Mouse (Mus musculus) C2C12 (cell line): ENCODE measurements around the gene Tmem186.

Source experiments
- CEBPB ChIP-seq: IDR thresholded peaks from one replicate; pipeline ENCODE4 v1.6.1; 2011; ENCODE audit warnings: low read depth, mild to moderate bottlenecking, control low read depth, moderate library complexity
- CTCF ChIP-seq: IDR thresholded peaks from one replicate; pipeline ENCODE4 v1.5.1; 2011; ENCODE audit not compliant: control insufficient read depth, insufficient read depth, insufficient read length
- MYOD1 ChIP-seq: IDR thresholded peaks from one replicate; pipeline ENCODE4 v1.6.1; 2011; ENCODE audit warnings: low read depth; ENCODE audit not compliant: control insufficient read depth, insufficient read length
- MYOG ChIP-seq: IDR thresholded peaks from one replicate; pipeline ENCODE4 v1.6.1; 2011; ENCODE audit not compliant: control insufficient read depth, insufficient read length; ENCODE audit errors: extremely low read depth
- USF1 ChIP-seq: IDR thresholded peaks from one replicate; pipeline ENCODE4 v1.6.1; 2011; ENCODE audit warnings: low read depth, mild to moderate bottlenecking, control low read depth, moderate library complexity

GRCm38 (mm10) chr16:8686871-8687535, 49.5 kb upstream of the Tmem186 start:
- TF ChIP-seq CTCF (no peak), MYOG (no peak), MYOD1 (no peak), CEBPB (no peak), USF1 (no peak)
